Mouse (Mus musculus) effector memory CD4-positive, alpha-beta T cell, adult 5 months (primary cell): Measurements from ENCODE around the gene Smbd1. TPM values are rescaled to one million over a fixed set of nuclear protein-coding genes. Genes with fewer than 3 reads are reported as not detected.

Experiments used
- polyA plus RNA-seq: library from polyadenylated mRNA; unstranded; fragments of 100-300 nt; shearing (Covaris generic); gene quantifications from one replicate; pipeline ENCODE4 v1.2.1, GENCODE M21; 2017

Gene Smbd1
- not detected for polyA plus RNA-seq

GRCm38 (mm10) chr16:32810321-32810720 lies at the start of gene Smbd1:
Gene Smbd1, minus strand, starts transcription at chr16:32810477.

DNA sequence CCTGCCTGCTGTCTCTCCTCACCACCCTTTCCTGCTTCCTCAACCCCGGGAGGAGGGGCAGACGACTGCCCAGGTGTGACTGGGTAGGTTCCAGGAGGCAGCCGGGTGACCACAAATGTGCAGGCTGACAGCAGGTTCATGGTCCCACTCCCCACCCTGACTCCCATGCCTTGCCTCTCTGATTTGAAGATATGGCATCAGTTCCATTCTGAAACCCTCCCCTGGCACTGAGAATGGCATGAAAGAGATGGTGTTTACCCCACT lies 12.9 kb downstream of the Smbd1 start, which contains the start of gene Muc20:
Muc20 (minus strand) TSS at position 10 of the 264 bp plus-strand sequence.

Other genes starting within 250 kb of the Smbd1 start
- gene Tfrc, start 201.6 kb downstream of the Smbd1 start, polyA plus RNA-seq, result 51.5 TPM
- 15.0 TPM for gene Tnk2, start 166.6 kb downstream of the Smbd1 start, polyA plus RNA-seq
- 0.05 TPM for gene Muc4, start 74.6 kb downstream of the Smbd1 start, polyA plus RNA-seq
- not detected for gene Muc20, start 13.0 kb downstream of the Smbd1 start, polyA plus RNA-seq
- 62.3 TPM for gene Fyttd1, start 67.0 kb upstream of the Smbd1 start, polyA plus RNA-seq
- gene Rubcn, start 67.3 kb upstream of the Smbd1 start, polyA plus RNA-seq, result 11.1 TPM
- gene Lrch3, start 103.6 kb upstream of the Smbd1 start, polyA plus RNA-seq, result 70.9 TPM
- 1.4 TPM for gene Iqcg, start 245.7 kb upstream of the Smbd1 start, polyA plus RNA-seq
- 658 TPM for gene Rpl35a, start 246.0 kb upstream of the Smbd1 start, polyA plus RNA-seq